Mouse (Mus musculus): ENCODE data around the gene Klf15.

- TF ChIP-seq CTCF (conservative IDR thresholded peaks at IDR 0.05; ENCODE audit: insufficient read depth, insufficient read length, low read depth, low read length) (no peak), POLR2A (IDR thresholded peaks at IDR 0.05; ENCODE audit: low read depth, low read length) (no peak)
Measured at GRCm38 (mm10) chr6:90512416-90512815, 50.0 kb downstream of the Klf15 start.

All from kidney, adult 2 months (tissue).